Mouse (Mus musculus) E14TG2a.4 (cell line): Measurements from ENCODE around the gene 1810010D01Rik.

ENCODE experiments used
- CTCF ChIP-seq: conservative IDR thresholded peaks from 2 replicates; pipeline ENCODE4 v1.5.1; 2014; ENCODE audit warnings: low read length
- NANOG ChIP-seq: IDR thresholded peaks from 2 replicates; pipeline ENCODE4 v1.6.1; 2014; ENCODE audit warnings: borderline replicate concordance, low read length, mixed read lengths
- POU5F1 ChIP-seq: IDR thresholded peaks from 2 replicates; pipeline ENCODE4 v1.6.1; 2014; ENCODE audit warnings: low read length, borderline replicate concordance

DNA sequence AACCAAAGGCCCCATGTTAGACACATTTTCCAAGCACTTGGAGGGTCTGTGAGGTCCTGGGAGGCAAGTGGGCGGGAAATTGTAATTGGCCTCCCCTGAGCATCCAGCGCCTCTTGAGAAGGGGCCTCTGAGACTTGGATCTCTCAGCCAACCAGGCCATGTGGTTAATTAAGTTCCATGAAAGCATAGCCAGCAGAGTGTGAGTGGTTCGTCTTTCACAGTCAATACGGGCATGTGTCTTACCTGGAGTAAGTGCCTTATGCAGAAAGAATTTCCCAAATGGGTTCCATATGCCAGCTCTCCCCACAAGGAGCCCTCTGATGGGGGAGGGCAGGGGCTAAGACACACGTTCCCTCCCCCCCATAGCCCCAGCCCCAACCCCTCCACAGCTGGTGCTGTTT lies 28.2 kb downstream of the 1810010D01Rik start:
- TF ChIP-seq POU5F1: no peak
- no peak for TF ChIP-seq CTCF
- no peak for TF ChIP-seq NANOG
